Mouse (Mus musculus) 3134 (cell line): ENCODE measurements around the gene Rps9.
A peak's percentile ranks its signal among the peaks of the same experiment; 100 is the strongest.

Experiments
- DNase-seq: peaks from one replicate; pipeline ENCODE4 v3.0.0-alpha.2; 2011; ENCODE audit warnings: low spot score; ENCODE audit not compliant: insufficient read length; ENCODE audit errors: extremely low read depth

Gene Rps9

DNA sequence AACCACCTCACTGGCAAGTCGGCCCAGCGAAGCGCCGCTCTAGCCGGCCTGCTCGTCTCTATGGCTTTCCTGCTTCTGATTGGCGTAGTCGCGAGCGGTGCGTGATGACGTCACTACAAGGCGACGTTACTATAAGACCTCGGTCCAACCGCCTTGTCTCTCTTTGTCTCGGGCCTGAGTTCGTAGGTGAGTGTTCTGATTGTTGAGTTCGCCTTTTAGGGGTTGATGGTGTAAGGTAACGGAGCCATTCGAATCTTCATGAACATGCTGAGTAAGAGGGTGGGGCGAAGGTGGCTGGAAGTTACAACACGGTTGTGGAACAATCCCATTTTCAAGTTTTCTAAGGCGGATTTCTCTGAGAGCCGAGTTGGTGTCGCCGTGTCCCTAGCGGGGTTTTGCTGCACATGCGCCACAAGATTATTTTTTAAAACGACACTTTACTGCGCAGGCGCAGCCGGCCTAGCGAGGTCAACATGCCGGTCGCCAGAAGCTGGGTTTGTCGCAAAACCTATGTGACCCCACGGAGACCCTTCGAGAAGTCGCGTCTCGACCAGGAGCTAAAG lies at the start of gene Rps9:
Rps9 (plus strand) TSS at position 115 of the 563 bp plus-strand sequence.
- DNase-seq: peak; percentile 81

DNA sequence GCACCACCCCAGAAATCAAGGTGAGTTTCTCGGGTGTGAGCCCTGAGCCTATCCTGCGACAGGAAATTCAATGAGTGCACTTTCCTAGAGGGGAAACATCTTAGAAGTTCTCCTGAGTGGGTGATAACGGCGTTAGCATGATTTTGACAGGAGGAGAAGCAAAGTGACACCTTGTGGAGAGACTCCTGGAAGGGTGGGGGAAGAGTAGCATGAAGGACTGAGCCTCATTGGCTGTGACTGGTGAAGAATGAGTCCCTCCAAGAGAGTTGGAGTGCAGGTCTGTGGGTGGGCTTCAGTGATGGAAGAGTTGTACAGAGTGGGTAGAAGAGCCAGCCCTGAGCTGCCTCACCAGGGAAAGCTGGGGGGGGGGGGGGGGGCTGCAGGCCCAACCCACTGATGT lies 46.8 kb upstream of the Rps9 start:
- no peak for DNase-seq

DNA sequence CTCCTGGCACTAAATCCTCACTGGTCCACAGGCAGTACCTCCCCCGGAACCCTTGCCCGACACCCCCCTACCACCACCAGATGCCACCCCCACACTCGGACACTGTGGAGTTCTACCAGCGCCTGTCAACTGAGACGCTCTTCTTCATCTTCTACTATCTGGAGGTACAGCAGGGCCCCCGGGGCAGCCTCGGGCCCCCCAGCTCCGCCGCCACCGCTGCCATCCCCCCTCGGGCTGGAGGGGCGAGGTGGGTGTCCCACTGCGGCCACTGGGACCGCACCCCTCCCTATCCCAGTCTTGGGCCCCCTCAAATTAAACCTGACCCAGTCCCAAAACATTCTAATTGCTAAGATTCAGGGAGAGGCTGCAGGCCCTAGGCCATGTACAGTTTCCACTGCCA lies 45.2 kb upstream of the Rps9 start:
- no peak for DNase-seq

DNA sequence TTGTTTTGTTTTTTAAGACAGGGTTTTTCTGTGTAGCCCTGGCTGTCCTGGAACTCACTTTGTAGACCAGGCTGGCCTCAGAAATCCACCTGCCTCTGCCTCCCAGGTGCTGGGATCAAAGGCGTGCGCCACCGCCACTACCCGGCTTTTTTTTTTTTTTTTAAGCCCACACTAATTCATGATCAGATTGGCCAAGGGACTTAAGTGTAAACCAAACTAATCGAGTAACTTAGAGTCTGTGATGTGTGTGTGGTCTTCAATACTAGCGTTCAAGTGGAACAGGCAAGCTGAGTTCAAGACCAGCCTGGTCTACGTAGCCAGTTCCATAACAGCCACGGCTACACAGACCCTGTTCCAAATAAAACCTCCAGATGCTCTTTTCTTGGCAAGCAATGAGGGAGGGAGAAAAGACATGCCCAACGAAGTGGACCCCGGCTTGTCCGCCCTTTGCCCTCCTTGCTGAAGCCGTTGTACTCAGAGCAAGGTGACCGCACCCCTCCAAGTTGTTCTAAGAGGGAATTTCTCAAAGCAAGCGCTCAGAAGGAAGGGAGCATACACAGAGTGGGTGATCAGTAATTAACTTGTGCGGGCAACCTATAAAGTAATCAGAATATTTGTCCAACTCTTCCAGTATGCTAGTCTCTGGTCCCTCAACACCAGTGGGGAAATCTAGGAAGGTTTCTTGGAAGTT lies 39.1 kb upstream of the Rps9 start:
- peak; percentile 26 for DNase-seq

DNA sequence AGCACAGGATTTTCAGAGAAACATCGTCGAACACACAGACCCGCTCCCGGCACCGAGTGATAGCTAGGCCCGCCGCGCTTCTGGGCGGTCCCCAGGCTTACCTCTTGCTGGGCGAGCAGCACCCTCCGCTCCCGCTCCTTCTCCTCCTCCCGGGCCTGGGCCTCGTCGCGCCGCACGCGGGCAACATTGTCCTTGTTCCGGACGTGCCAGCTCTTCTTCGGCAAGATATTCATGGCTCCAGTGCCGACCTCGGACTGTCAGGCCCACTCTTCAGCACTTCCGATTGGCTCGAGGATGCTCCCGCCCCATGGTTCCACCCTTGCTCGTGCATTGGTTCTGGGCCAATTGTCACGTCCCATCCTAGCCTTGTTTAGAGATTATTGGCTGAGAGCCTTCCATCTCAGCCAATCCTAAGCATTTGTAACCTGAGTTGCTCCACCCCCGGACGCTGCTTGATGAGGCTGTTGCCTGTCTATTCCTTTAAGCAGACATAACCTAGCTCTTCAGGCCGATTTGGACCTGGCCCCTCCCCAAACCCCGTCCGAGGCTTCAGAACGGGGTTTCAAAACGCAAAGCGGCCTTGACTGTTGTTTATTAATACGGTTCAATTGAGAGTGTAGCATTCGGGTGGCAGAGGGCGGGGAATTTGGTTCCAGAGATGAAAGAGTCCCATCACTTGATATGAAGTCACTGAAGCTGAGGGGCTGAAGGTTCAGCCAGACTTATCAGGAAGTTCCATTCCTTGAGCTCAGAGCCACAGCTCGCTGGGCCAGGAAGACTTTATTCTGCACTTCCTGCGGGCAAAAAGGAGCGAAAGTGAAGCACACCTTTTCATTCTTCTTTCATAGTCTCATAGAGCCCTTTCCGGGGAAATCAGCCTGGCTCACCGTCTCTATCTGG lies 38.3 kb upstream of the Rps9 start, which contains the start of gene Leng1:
Leng1 (minus strand) TSS at position 626 of the 900 bp plus-strand sequence.
- peak; percentile 90 for DNase-seq

DNA sequence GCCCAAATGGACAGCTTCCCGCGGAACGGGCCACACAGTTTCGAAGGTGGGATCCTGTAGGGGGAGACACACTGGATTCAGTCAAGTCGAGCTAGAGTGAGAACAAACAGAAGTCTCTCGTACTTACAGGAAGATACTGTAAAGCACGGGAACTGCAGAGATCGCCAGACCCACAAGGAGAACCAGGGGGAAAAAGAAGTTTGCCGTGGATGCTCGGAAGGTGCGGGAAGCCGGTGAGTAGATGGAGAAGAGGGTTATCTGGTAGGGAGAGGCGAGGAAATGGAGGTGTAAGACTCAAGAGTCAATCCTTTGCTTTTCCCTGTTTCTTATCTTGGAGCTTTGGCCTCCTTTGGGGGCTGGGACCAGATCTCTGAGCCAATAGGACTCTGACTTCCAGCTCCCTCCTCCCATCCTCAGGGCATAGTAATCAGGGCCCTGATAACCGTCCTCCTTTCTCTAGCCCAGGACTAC lies 36.8 kb upstream of the Rps9 start:
- no peak for DNase-seq

DNA sequence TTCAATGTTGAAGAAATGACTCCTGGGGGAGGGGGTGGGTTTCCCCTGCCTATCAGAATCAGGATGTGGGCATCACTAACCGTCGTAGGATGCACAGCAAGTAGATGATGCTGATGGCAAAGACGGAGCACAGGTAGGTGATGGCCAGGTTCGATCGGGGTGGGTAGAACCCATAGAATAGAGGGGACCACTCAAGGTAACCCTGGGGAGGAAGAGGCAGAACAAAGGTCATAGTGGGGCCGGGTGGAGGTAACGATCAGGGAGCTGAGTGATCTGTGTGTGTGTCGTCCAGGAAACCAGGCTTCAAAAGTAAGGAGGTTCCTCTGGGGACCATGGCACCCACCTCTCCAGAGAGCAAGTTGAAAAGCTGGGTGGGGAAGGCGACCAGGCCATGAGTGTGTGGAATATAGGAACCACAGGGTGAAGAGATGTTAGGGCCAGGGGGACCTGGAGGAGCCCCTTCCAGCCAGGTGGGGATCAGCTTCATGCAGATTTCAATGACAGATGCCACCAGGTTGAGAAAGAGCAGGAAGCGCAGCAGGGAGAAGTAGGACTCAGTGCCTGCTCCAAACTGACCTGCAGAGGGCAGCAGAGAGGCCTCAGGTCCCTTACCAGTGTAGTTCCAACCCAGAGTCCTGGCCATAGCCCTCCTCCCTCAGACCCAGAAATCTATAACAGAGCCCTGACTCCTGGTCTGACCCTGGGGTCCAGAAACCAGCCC lies 29.1 kb upstream of the Rps9 start:
- DNase-seq: no peak

DNA sequence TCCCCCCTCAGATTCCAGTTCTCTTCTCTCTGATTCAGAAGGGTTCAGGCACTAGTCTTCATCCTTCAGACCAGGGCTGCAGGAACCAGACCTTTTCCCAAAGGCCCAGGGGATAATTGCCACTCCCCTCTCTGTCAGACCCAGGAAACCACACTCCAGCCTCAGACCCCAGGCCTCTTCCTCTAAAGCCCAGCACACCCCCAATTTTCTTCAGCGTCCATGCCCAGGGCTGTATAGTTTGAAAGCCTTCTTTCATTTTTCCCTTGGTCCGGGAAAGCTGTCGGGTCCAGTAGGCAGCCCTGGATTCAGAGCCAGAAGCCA lies 28.6 kb upstream of the Rps9 start:
- no peak for DNase-seq

DNA sequence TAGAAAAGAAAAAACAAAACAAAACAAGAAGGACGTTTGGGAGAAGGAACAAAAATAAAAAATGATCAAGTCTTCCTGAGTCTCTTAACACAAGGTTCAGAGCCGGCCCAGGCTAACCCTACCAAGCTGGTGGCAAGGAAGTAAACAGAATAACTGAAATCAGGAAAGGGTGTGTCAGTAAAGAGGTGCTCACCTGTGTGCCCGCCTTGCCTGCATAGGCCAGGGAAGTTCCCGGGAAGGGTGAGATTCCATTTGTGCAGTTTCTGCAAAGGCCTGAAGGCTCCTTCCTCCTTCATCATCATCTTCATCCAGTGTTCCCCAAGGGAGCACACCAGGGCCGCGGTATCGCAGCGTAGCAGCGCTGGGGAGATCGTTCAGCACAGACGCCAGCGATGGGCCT lies 27.4 kb upstream of the Rps9 start:
- no peak for DNase-seq

DNA sequence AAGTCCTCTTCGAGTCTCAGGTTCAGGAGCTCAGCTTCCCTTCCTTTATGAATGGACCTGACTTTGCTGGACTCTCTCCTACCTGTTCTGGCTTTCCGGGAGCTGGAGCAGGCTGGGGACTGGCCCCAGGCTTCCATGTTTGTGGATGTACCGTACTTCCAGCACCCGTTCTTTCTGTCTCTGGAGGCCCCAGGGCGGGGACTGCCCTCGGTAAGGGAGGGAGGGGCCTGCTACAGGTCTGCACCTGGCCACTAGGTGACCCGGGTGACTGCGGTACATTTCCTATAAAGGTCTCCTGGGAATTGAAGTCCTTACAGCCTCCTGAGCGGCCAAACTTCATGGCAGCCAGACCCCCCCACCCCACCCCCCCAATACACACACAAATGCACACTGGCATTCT lies 26.5 kb upstream of the Rps9 start, which contains the start of gene Tmc4:
Tmc4 (minus strand) TSS at position 212 of the 400 bp plus-strand sequence.
- no peak for DNase-seq

DNA sequence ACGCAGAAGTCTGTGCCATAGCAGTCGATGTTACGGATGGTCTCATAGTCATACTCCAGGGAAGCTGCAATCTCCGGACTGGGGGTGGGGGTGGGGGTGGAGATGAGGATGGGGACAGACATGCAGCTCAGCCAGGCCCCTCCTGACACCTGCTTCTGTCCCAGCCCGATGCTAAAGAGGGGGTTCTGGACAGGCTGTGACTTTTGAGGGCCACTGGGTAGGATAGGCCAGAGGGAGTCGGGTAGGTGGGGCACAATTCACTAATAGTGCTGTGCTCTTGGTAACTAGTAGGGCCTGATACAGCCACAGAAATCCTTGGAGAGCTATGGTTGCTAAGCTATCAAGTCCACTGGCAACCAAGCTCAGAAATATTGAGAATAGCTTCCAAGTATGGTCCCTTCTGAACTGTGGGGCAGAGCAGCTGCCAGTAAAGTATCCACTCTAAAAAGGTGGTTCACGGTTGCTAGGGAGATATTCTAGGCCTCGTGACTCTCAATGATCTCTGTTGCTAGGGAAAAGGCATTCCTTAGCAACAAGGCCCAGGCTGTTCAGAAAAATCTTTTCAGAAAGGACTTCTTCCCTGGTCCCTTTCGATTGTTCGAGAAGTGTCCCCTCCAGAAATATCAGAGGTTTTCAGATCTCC lies 19.8 kb upstream of the Rps9 start:
- DNase-seq: no peak

DNA sequence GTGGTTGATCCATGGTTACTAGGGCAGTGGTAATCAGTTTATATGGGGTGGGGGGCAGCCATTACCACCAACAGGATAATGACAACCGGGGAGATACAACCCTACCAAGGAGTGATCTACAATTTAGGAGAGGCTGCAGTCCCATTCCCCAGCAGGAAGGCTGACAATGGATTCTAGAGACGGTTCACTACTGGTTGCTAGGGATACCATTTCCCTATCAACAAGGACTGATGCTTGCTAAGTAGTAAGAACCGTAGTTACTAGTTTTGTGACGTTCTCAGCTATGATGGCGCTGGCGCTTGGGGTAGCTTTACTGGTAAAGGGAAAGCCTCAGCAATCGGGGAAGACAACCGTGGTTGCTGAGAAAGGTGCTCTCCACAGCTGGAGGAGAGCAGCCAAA lies 19.1 kb upstream of the Rps9 start:
- no peak for DNase-seq

DNA sequence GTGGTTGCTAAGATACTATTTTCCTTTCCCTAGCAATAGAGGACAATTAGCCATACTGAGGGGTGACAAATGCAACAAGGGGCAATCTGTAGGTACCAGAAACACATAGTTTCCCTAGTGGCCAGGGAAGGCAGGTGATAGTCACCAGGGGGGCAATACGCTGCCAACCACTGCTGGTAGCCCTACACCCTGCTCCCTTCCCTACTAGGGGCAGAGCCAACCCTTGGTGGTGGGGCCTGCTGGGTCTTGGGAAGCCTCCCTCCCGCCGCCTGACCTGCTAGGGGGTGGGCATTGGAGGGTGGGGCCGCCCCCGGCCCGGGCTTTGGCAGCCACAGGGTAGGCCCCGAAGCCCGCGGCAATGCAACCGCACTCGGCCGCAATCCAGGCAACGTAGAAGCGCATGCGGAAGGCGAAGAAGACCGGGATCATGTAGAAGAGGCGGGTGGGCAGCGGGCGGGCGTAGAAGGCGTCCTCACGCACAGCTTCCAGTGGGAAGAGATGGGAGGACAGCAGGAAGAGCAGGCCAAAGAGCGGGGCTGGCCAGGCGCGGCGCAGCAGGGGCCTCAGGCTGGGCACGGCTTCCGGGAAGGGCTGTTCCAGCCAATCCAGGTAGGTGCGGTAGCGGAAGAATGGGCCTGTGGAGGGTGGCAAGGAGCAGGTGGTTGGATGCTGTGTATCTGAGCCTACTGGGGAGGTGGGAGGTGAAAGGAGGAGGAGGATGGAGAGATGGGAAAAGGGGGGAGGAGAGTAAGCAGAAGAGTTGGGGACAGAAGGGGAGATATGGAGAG lies 18.2 kb upstream of the Rps9 start:
- DNase-seq: no peak

DNA sequence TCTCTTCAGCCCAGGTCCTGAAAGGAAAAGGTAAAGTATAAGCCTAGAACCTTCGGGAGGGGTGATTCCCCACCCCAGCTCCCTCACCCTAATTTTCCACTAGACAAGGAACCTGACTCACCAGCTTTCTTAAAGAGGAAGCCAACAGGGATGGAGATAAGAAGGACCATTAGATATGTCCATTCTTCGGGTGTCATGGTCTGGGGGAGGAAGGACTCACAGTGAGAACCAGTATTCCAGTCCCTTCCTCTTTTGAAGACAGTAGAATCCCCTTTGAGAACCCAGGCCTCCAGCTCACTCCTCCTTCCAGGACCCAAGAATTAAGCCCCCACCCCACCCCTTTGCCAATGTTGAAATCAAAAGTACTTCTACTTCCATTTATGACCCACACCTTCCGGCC lies 11.9 kb upstream of the Rps9 start:
- DNase-seq: no peak

DNA sequence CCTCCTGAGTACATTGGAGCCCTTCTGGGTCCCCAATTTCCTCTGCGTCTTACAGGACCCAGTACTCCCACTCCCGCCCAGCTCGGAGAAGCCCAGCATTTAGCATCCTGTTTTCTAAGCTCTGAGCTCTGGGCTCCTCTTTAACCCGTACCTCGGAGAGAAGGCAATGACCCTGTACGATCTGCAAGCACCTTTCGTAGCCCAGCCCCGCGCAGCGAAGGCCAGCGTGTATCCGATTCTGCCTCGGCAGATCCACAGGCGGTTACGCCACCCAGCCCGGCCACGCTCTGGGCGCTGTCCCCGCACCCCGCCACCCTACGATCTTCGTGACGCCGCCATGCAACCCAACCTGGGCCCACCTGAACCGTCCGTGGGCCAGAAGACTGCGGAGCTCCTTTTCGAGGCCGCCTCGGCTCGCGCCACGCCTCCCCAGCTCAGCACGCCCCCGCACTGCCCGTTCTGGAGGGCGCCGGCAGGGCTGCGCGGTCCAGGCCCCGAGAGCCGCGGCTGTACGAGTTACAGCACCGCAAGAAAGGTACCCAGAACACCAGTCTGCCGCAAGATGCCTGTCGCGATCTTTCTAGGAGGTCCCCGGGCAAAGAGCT lies 11.3 kb upstream of the Rps9 start, which contains the start of gene Tsen34:
Tsen34 (plus strand) TSS at position 482 of the 605 bp plus-strand sequence.
- no peak for DNase-seq

DNA sequence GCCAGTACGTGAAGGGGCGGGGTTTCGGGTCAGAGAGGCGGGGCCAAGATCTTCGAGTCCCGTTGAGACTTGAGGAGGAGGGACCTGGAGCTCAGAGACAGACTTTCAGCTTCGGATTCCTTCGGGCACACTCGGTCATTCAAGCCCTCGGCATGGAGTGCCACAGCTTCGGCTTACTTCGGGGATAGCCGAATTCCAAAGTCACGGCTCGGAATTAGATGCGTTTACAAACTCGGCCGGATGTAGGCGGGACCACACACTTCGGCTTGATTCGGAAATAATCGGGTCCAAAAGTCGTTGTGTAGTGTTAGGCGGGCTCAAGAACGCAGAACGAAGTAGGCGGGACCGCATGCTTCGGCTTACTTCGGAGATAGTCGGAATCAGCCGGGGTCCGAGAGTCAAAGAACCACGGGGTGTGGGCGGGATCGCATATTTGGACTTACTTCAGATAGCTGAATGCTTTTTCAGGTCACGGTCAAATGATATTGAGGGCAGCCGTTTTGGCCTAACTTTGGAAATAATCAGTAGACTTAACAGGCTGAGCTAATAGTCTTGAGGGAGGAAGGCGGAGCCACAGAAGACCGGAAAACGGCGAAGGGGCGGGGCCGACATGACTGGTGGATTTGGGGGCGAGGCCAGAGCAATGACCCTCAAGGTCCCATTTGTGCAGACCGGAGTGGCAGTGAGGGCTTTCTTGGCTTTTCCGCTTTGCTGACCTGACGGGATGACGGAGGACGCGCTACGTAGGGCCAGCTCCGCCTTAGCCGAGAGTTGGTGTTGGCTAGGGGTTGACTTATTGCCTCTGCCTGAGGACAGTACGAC lies 10.6 kb upstream of the Rps9 start, which contains the start of gene Mboat7:
Mboat7 (minus strand) TSS at position 537 of the 822 bp plus-strand sequence.
- peak; percentile 92 for DNase-seq

DNA sequence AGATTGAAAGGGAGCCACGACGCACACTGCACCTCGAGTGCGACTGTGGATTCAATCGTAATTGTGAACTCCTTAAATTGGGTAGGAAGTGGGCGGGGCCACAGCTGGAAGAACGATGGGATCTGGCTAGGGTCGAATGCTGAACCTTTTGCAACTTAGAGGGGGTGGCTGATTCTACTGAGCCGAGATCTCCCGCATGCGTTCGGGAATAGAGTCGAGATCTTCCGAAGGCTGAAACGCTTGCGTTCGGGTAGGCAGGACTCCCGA lies 10.1 kb upstream of the Rps9 start:
- no peak for DNase-seq
